Mouse (Mus musculus): ENCODE measurements around the gene Slit1.

DNA sequence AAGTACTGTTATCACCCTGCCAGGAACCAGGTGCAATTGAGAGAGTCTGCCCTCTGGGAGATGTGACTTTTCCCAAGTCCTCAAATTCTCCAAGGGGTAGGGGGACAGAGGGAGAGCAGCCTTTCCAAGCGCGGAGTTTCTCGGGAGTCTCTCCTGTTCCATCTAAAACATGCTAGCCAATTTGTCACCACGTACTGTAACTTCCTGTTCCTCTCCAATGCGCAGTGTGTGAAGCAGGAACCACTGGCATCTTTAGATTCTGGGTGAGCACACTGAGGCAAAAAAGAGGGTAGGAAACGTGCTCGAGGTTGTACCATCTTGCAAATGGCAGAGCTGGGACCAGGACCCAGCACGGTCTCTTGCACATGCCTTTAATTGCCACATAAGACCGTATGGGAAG lies 47.0 kb downstream of the Slit1 start:
- TF ChIP-seq POLR2A (IDR thresholded peaks at IDR 0.05; ENCODE audit: control insufficient read depth, extremely low read depth, insufficient read depth, low read length, poor library complexity) (no peak), CTCF (IDR thresholded peaks at IDR 0.05; ENCODE audit: borderline replicate concordance, control insufficient read depth, extremely low read depth, insufficient read depth, low read length, poor library complexity) (no peak)
